Mouse (Mus musculus) intestine, embryonic 14.5 days (tissue): ENCODE results near the gene C2. TPM values are rescaled to one million over a fixed set of nuclear protein-coding genes. Genes with fewer than 3 reads are reported as not detected.

Experiments
- microRNA-seq: library from miRNA; unstranded; fragments of <30 nt; microRNA quantifications from one replicate; pipeline ENCODE4, GENCODE M21; 2016
- polyA plus RNA-seq: library from polyadenylated mRNA; unstranded; fragments of >200 nt; fragmentation: Nextera tagmentation; extraction: Ambion mirVana; gene quantifications from 2 replicates; pipeline ENCODE4 v1.2.1, GENCODE M21; 2014

C2 gene
- polyA plus RNA-seq, 1 experiment from 2014 or later, result 7.5 TPM

Small RNA genes within 50 kb of the gene (microRNA-seq; reads per million reads assigned to microRNA genes)
- 0.25 reads per million for gene Mir6970
- 1.8 reads per million, percentile 20 among the genes with 10 or more reads in this experiment for gene Mir6971
- 0.25 reads per million for gene Mir6972

Other genes starting within 250 kb of the C2 start
- gene Tnxb, start 227.7 kb downstream of the C2 start, polyA plus RNA-seq, result 2.2 and 2.7 TPM in 2 replicates
- 0.23 and 0.28 TPM in 2 replicates for gene C4b, start 154.4 kb downstream of the C2 start, polyA plus RNA-seq
- not detected in 2 replicates for gene Cyp21a1, start 93.7 kb downstream of the C2 start, polyA plus RNA-seq
- 22.0 and 25.8 TPM in 2 replicates for gene Stk19, start 61.3 kb downstream of the C2 start, polyA plus RNA-seq
- 58.2 and 63.4 TPM in 2 replicates for gene Dxo, start 61.2 kb downstream of the C2 start, polyA plus RNA-seq
- gene Skiv2l, start 48.1 kb downstream of the C2 start, polyA plus RNA-seq, result 42.0 and 45.9 TPM in 2 replicates
- gene Nelfe, start 47.9 kb downstream of the C2 start, polyA plus RNA-seq, result 121 and 123 TPM in 2 replicates
- 19.4 and 24.2 TPM in 2 replicates for gene Cfb, start 35.7 kb downstream of the C2 start, polyA plus RNA-seq
- 1.4 and 1.6 TPM in 2 replicates for gene Zbtb12, start 18.8 kb downstream of the C2 start, polyA plus RNA-seq
- gene Gm20547, start 16.2 kb downstream of the C2 start, polyA plus RNA-seq, result not detected in 2 replicates
- gene Ehmt2, start 204 bp upstream of the C2 start, polyA plus RNA-seq, result 73.4 and 75.2 TPM in 2 replicates
- 25.4 and 28.4 TPM in 2 replicates for gene Slc44a4, start 16.2 kb upstream of the C2 start, polyA plus RNA-seq
- gene Neu1, start 33.0 kb upstream of the C2 start, polyA plus RNA-seq, result 40.1 and 42.8 TPM in 2 replicates
- gene Hspa1b, start 61.0 kb upstream of the C2 start, polyA plus RNA-seq, result 0.24 and 0.46 TPM in 2 replicates
- gene Gm20481, start 71.6 kb upstream of the C2 start, polyA plus RNA-seq, result not detected in 2 replicates
- 3.5 and 4.5 TPM in 2 replicates for gene Hspa1a, start 73.9 kb upstream of the C2 start, polyA plus RNA-seq
- 0.53 and 1.2 TPM in 2 replicates for gene Hspa1l, start 74.4 kb upstream of the C2 start, polyA plus RNA-seq
- 216 and 228 TPM in 2 replicates for gene Lsm2, start 83.6 kb upstream of the C2 start, polyA plus RNA-seq
- 119 and 133 TPM in 2 replicates for gene Vars, start 102.7 kb upstream of the C2 start, polyA plus RNA-seq
- 0.19 and 0.26 TPM in 2 replicates for gene Vwa7, start 118.3 kb upstream of the C2 start, polyA plus RNA-seq
- 20.7 and 21.5 TPM in 2 replicates for gene Sapcd1, start 129.8 kb upstream of the C2 start, polyA plus RNA-seq
- gene Msh5, start 148.5 kb upstream of the C2 start, polyA plus RNA-seq, result 3.6 and 3.9 TPM in 2 replicates
- 113 and 141 TPM in 2 replicates for gene Clic1, start 151.7 kb upstream of the C2 start, polyA plus RNA-seq
- 278 and 333 TPM in 2 replicates for gene Ddah2, start 160.8 kb upstream of the C2 start, polyA plus RNA-seq
- gene Ly6g6c, start 167.1 kb upstream of the C2 start, polyA plus RNA-seq, result not detected in 2 replicates
- 0.55 and 0.81 TPM in 2 replicates for gene Mpig6b, start 167.9 kb upstream of the C2 start, polyA plus RNA-seq
- gene Ly6g6e, start 178.6 kb upstream of the C2 start, polyA plus RNA-seq, result 1.3 and 2.8 TPM in 2 replicates
- 5.0 and 6.1 TPM in 2 replicates for gene Ly6g6d, start 179.8 kb upstream of the C2 start, polyA plus RNA-seq
- gene Ly6g6f, start 187.3 kb upstream of the C2 start, polyA plus RNA-seq, result 0.27 TPM in 1 of 2 replicates, not detected in the other
- gene Abhd16a, start 191.0 kb upstream of the C2 start, polyA plus RNA-seq, result 86.4 and 91.0 TPM in 2 replicates
- gene Ly6g5c, start 210.0 kb upstream of the C2 start, polyA plus RNA-seq, result not detected in 2 replicates
- gene Ly6g5b, start 217.2 kb upstream of the C2 start, polyA plus RNA-seq, result 0.64 and 0.75 TPM in 2 replicates
- 19.7 and 24.7 TPM in 2 replicates for gene Gpank1, start 223.2 kb upstream of the C2 start, polyA plus RNA-seq
- gene Csnk2b, start 223.8 kb upstream of the C2 start, polyA plus RNA-seq, result 275 and 286 TPM in 2 replicates
- 8.4 and 10.8 TPM in 2 replicates for gene D17H6S53E, start 228.1 kb upstream of the C2 start, polyA plus RNA-seq
- 0.95 and 1.5 TPM in 2 replicates for gene Apom, start 233.8 kb upstream of the C2 start, polyA plus RNA-seq
- gene Bag6, start 236.9 kb upstream of the C2 start, polyA plus RNA-seq, result 75.5 and 79.5 TPM in 2 replicates